Mouse (Mus musculus) left cerebral cortex, postnatal 10 days (tissue): Measurements from ENCODE around the gene Trabd. TPM values are rescaled to one million over a fixed set of nuclear protein-coding genes. Genes with fewer than 3 reads are reported as not detected.

Experiments
- DNase-seq, 2 experiments: peaks; one replicate each; pipeline ENCODE4 v3.0.0; 2021 to 2022; ENCODE audit warnings: low spot score in 2 of 2, mixed read lengths in 1 of 2; ENCODE audit errors: extremely low spot score in 1 of 2
- intact Hi-C: fragments of 180-260 bp; cut with DNase I; formaldehyde crosslinking; loops from one replicate; pipeline ENCODE4 v1.15.1; 2025
- total RNA-seq, 2 experiments: library from RNA; stranded (reverse); gene quantifications; 2 replicates each; pipeline ENCODE4 v1.2.3; 2021

Trabd gene
- total RNA-seq, 2 experiments from 2014 or later: 17.5 TPM

- no peak for DNase-seq
- intact Hi-C loops: loop anchor here (5.0 kb wide), 1 partner anchor 77 kb away; no protein-coding TSS in a partner anchor
These were observed 826 bp upstream of the Trabd start for GRCm38 (mm10) chr15:89073993-89074603.

GRCm38 (mm10) chr15:89075478-89076147, 689 bp downstream of the Trabd start:
- intact Hi-C loops: loop anchor here (5.0 kb wide), 1 partner anchor 253 kb away; no protein-coding TSS in a partner anchor
- DNase-seq: peak; percentile 69 to 94

GRCm38 (mm10) chr15:89076156-89076731, 1.3 kb downstream of the Trabd start:
- peak in 1 of 2 experiments; percentile 71 for DNase-seq
- intact Hi-C loops: loop anchor here (5.0 kb wide), 1 partner anchor 254 kb away; no protein-coding TSS in a partner anchor

- intact Hi-C loops: loop anchor here (5.0 kb wide), 1 partner anchor 256 kb away; no protein-coding TSS in a partner anchor
These were observed 3.4 kb downstream of the Trabd start for GRCm38 (mm10) chr15:89078208-89078836.

GRCm38 (mm10) chr15:89083906-89084305, 9.0 kb downstream of the Trabd start:
- no peak for DNase-seq
- intact Hi-C loops: no loop called here

More at GRCm38 (mm10) chr15:89078208-89078836, 3.4 kb downstream of the Trabd start:
- no peak for DNase-seq

GRCm38 (mm10) chr15:89084826-89085225, 9.9 kb downstream of the Trabd start:
- DNase-seq: no peak
- intact Hi-C loops: no loop called here

- DNase-seq: peak; percentile 86 to 94
- intact Hi-C loops: no loop called here
These were observed 13.8 kb downstream of the Trabd start, which contains the start of gene Selenoo for GRCm38 (mm10) chr15:89088607-89089247. Gene Selenoo, plus strand, starts transcription at chr15:89089084.

- intact Hi-C loops: no loop called here
- DNase-seq: peak in 1 of 2 experiments; percentile 57
These were observed 14.5 kb downstream of the Trabd start for GRCm38 (mm10) chr15:89089248-89090051.

- intact Hi-C loops: no loop called here
- DNase-seq: no peak
These were observed 15.7 kb downstream of the Trabd start for GRCm38 (mm10) chr15:89090662-89091061.

GRCm38 (mm10) chr15:89092181-89092580, 17.3 kb downstream of the Trabd start:
- DNase-seq: no peak

GRCm38 (mm10) chr15:89097450-89097849, 22.5 kb downstream of the Trabd start:
- intact Hi-C loops: no loop called here
- DNase-seq: peak in 1 of 2 experiments; percentile 12

More at GRCm38 (mm10) chr15:89092181-89092580, 17.3 kb downstream of the Trabd start:
- intact Hi-C loops: no loop called here

GRCm38 (mm10) chr15:89098616-89099015, 23.7 kb downstream of the Trabd start:
- intact Hi-C loops: no loop called here
- peak in 1 of 2 experiments; percentile 8 for DNase-seq

GRCm38 (mm10) chr15:89100823-89101222, 25.9 kb downstream of the Trabd start:
- DNase-seq: peak in 1 of 2 experiments; percentile 20
- intact Hi-C loops: no loop called here

GRCm38 (mm10) chr15:89102646-89103045, 27.7 kb downstream of the Trabd start:
- intact Hi-C loops: no loop called here
- peak in 1 of 2 experiments; percentile 18 for DNase-seq

- intact Hi-C loops: no loop called here
These were observed 29.0 kb downstream of the Trabd start for GRCm38 (mm10) chr15:89103921-89104320.

GRCm38 (mm10) chr15:89104425-89104824, 29.5 kb downstream of the Trabd start:
- DNase-seq: peak in 1 of 2 experiments; percentile 31
- intact Hi-C loops: no loop called here

More at GRCm38 (mm10) chr15:89103921-89104320, 29.0 kb downstream of the Trabd start:
- DNase-seq: peak in 1 of 2 experiments; percentile 38

- intact Hi-C loops: no loop called here
- peak in 1 of 2 experiments; percentile 27 for DNase-seq
These were observed 31.1 kb downstream of the Trabd start for GRCm38 (mm10) chr15:89106073-89106472.

- intact Hi-C loops: no loop called here
- peak in 1 of 2 experiments; percentile 12 for DNase-seq
These were observed 32.1 kb downstream of the Trabd start for GRCm38 (mm10) chr15:89106976-89107375.
